22 mouse cellular contexts compared by ENCODE assay signal in genomic region chr10:99748668-99749260, GRCm38 (mm10). TPM values are rescaled to one million over a fixed set of nuclear protein-coding genes. Genes with fewer than 3 reads are reported as not detected.
DNase-seq lines count a peak whose midpoint lies in the region; ATAC-seq and TF ChIP-seq lines count a peak whose summit lies in the region.
"Had no signal": no experiment of that assay in that cellular context is flagged by ENCODE, and none has a peak within 500 bp of the region (broad histone marks: within the 10 kb centered on the region; RNA-seq: fewer than 3 reads in every experiment).

No protein-coding gene starts in this region.

- H3K4me1 ChIP-seq in kidney, embryonic 16.5 days (ENCODE audit: insufficient read depth, low read length) = no peaks in the 10 kb centered on the region
- 0 out of 2 replicates have a peak, but pooled peaks cover 4% of the 10 kb centered on the region for H3K4me1 ChIP-seq in limb, embryonic 12.5 days (replicated peaks)
- H3K4me1 ChIP-seq: heart, embryonic 13.5 days; lung, embryonic 15.5 days had no signal

- no peaks in the 10 kb centered on the region for H3K27me3 ChIP-seq in kidney, embryonic 16.5 days (ENCODE audit: insufficient read depth, low read length)
- H3K27me3 ChIP-seq in limb, embryonic 12.5 days = no peaks in the 10 kb centered on the region
- H3K27me3 ChIP-seq: CH12.LX; heart, embryonic 13.5 days; lung, embryonic 15.5 days had no signal

- no peaks in the 10 kb centered on the region for H3K36me3 ChIP-seq in kidney, embryonic 16.5 days (ENCODE audit: insufficient read depth, low read length)
- no peaks in the 10 kb centered on the region for H3K36me3 ChIP-seq in limb, embryonic 12.5 days
- H3K36me3 ChIP-seq: heart, embryonic 13.5 days; lung, embryonic 15.5 days had no signal

- H3K4me3 ChIP-seq in gastrocnemius, adult 2 months = no peak overlapping the region
- H3K4me3 ChIP-seq in kidney, embryonic 16.5 days (ENCODE audit: low read length) = no peak overlapping the region
- H3K4me3 ChIP-seq in limb, embryonic 12.5 days (replicated peaks) = no peak overlapping the region
- H3K4me3 ChIP-seq: erythroblast, embryonic 14.5 days; heart, embryonic 13.5 days; lung, embryonic 15.5 days had no signal

- 0 out of 2 replicates have a peak, but pooled peaks have one; percentile 49 for ATAC-seq in kidney, embryonic 16.5 days (ENCODE audit: low FRiP score, low TSS enrichment)
- ATAC-seq in limb, embryonic 12.5 days (ENCODE audit: insufficient number of reproducible peaks, insufficient read depth, low FRiP score, low TSS enrichment, low read depth) = peak; percentile 56; the same call in 1 of the 2 replicates
- ATAC-seq in frontal cortex, adult (ENCODE audit: low TSS enrichment) = no peak
- ATAC-seq: forebrain, embryonic 16.5 days; intestine, postnatal 0 days had no signal

- intact Hi-C loops in gastrocnemius, adult 2 months (cut with DNase I) = no loop called here

- no peak overlapping the region for H3K4me2 ChIP-seq in kidney, embryonic 16.5 days (replicated peaks; ENCODE audit: low read depth, low read length)
- H3K4me2 ChIP-seq in limb, embryonic 12.5 days = no peak overlapping the region
- H3K4me2 ChIP-seq: heart, embryonic 13.5 days; hindbrain, embryonic 14.5 days; liver, embryonic 11.5 days; lung, embryonic 15.5 days had no signal

- H3K9me3 ChIP-seq in kidney, embryonic 16.5 days (ENCODE audit: low read length) = no peaks in the 10 kb centered on the region
- H3K9me3 ChIP-seq in limb, embryonic 12.5 days = no peaks in the 10 kb centered on the region
- H3K9me3 ChIP-seq: heart, embryonic 13.5 days; lung, embryonic 15.5 days had no signal

- H3K27ac ChIP-seq in gastrocnemius, adult 2 months = peak overlapping the region; percentile 55
- H3K27ac ChIP-seq in kidney, embryonic 16.5 days (ENCODE audit: low read length) = peak overlapping the region; percentile 43; the same call in 1 of the 2 replicates
- H3K27ac ChIP-seq in limb, embryonic 12.5 days = 0 out of 2 replicates have a peak overlapping the region, but pooled peaks have one; percentile 5
- H3K27ac ChIP-seq: heart, embryonic 13.5 days; hindbrain, embryonic 14.5 days had no signal

- 59% methylated on average over 2 of the region's 2 CpGs for WGBS in kidney, embryonic 16.5 days
- WGBS in limb, embryonic 12.5 days = 40% methylated on average over 2 of the region's 2 CpGs

- TF ChIP-seq CTCF in gastrocnemius, adult 2 months (IDR thresholded peaks at IDR 0.05) = no peak

- DNase-seq in gastrocnemius, adult 2 months = no peak
- no peak for DNase-seq in gastrocnemius, adult 18-20 months (ENCODE audit: low spot score)
- DNase-seq in kidney, postnatal 10 days = no peak
- peak; percentile 2 for DNase-seq in 3T3-L1 (ENCODE audit: low read depth, low spot score)
- no peak for DNase-seq in thymus, postnatal 0 days (ENCODE audit: low spot score)
- DNase-seq: cerebellum, adult 11-12 months; cerebellum, postnatal 36 days; right cerebral cortex, postnatal 14 days; thymus, postnatal 36 days had no signal

- H3K9ac ChIP-seq in kidney, embryonic 16.5 days (replicated peaks; ENCODE audit: low read length) = no peak overlapping the region
- H3K9ac ChIP-seq in limb, embryonic 12.5 days (replicated peaks) = no peak overlapping the region
- H3K9ac ChIP-seq: heart, embryonic 13.5 days; hindbrain, embryonic 14.5 days; lung, embryonic 15.5 days had no signal

RNA-seq across cellular contexts. Expression of gene Csl, which starts 10.7 kb away (rescaled TPM):
- total RNA-seq in gastrocnemius, adult 2 months (2021) = 1 to 10 TPM; 1.7 to 2.5 TPM
- total RNA-seq in gastrocnemius, adult 18-20 months (2021) = 1 to 10 TPM; 2.0 to 2.2 TPM
- polyA plus RNA-seq in kidney, embryonic 16.5 days (2015; fragmentation: Nextera tagmentation; extraction: Ambion mirVana) = 0.24 and 0.58 TPM in 2 replicates
- polyA plus RNA-seq in limb, embryonic 12.5 days (2016; fragmentation: Nextera tagmentation; extraction: Ambion mirVana) = not detected in 2 replicates
- polyA plus RNA-seq in thymus, postnatal 0 days (2015; fragmentation: Nextera tagmentation; extraction: Ambion mirVana) = 0.07 TPM in 1 of 2 replicates, not detected in the other
- polyA plus RNA-seq: erythroblast, embryonic 14.5 days; forebrain, embryonic 16.5 days; lung, embryonic 15.5 days; neural tube, embryonic 11.5 days; spleen, adult 2 months had no signal

Comparison
In these comparisons a context has a peak if more than half of its experiments do, and no peak if none do; other contexts are left out.
1. H3K27ac ChIP-seq: peak in every context shown above with its lines; median percentile 55 in gastrocnemius, adult 2 months; 43 in kidney, embryonic 16.5 days; 5 in limb, embryonic 12.5 days.